Mouse (Mus musculus) kidney, adult 18-20 months (tissue): ENCODE data around the gene Spns2.
"Not testable (repeated sequence)": the region's sequence is repeated elsewhere in the genome, so short reads cannot be mapped to it uniquely, and the experiment has no call there.

ENCODE experiments used
- DNase-seq: peaks from one replicate; pipeline ENCODE4 v3.0.0; 2021

Spns2 gene

DNA sequence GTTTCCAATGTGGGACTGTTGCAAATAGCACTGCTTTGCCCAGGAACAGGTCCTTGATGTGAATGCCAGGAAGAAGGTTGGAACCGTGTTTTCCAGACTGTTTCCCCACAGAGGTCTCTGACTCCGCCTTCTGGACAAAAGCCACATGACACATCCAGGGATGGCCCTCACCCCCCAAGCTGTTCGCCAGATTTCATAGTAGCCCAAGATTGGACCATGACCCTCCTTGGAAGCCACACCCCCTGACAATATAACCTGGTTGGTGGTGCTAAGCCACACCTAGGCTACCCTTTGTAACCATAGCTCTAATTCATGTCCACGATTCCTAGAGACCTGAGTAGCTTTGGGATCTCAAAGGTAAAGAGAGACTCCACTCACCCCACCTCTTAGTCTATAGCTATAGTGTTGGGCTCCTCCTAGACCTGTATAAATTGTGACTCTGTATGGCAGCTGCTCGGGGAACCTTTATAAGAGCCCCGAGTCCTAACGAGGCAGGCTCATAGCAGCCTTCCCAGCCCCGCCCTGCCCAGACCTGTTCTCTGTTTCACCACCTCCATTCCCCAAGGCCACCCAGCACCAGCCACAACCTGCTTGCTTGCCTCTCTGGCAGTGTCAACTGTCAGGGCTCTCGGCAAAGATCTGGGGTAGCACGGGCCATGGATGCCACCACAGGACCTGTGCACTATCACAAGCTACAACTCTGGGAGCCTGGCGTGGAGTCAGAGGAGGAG is 54.6 kb downstream of the Spns2 start, which contains the start of gene Ggt6:
Gene Ggt6, plus strand, starts transcription at position 564 of the 731 bp plus-strand sequence.
- peak; percentile 80 for DNase-seq

DNA sequence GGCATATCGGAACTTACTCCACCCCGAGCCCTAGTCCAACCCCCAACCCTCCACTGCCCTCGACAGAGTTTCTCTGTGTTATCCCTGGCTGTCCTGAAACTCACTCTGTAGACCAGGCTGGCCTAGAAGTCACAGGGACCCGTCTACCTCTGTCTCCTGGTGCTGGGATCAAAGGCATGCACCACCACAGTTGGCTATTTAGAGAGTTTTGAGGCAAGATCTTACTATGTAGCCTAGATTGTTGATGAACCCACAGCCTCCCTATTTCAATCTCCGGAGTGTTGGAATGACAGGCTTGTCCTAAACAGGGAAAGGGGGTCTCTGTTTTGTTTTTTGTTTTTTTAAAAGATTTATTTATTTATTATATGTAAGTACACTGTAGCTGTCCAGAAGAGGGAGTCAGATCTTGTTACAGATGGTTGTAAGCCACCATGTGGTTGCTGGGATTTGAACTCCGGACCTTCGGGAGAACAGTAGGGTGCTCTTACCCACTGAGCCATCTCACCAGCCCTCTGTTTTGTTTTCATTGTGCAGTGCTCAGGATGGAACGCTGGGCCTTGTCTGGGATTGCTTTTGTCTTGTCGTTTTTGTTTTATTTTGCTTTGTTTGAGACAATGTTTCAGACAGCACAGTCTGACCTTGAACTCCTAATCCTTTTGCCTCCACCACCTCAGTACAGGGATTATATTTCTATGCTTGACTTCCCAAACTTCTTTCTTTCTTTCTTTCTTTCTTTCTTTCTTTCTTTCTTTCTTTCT is 59.2 kb downstream of the Spns2 start:
- not testable (repeated sequence) for DNase-seq

DNA sequence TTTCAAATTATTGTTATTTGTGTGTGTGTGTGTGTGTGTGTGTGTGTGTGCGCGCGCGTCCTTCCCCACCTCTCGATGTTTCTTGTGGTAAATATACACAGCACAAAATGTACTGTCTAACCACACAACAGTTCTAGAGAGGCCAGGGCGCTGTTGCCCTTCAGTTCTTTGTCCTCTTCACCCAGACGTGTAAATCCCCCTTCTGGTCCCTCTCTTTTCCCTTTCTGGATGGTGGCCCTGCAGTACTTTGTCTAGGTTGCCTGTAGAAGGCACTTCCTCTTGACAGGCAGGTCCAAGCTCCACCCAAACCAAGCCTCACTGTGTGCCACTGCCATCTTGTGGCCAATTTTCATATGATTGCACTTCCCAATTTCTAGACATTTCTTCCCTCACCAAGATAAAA is 60.4 kb downstream of the Spns2 start:
- DNase-seq = peak; percentile 83

DNA sequence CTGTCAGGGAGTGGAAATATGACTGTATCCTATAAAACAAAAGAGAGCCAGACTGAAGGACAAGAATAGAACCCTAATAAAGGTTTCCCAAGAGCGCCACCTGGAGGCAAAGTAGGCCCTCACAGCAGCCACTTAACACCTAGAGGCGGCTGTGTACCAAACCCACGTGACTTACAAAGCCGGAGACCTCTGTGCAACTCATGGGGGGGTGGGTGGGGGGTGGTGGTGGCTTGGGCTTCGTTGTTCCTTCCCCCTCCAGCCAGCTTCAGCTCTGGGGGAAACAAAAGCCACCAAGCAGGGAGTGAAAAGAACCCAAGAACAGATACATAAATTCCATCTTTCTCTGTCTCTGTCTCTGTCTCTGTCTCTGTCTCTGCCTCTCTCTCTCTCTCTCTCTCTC is 61.0 kb downstream of the Spns2 start:
- DNase-seq = peak; percentile 89

DNA sequence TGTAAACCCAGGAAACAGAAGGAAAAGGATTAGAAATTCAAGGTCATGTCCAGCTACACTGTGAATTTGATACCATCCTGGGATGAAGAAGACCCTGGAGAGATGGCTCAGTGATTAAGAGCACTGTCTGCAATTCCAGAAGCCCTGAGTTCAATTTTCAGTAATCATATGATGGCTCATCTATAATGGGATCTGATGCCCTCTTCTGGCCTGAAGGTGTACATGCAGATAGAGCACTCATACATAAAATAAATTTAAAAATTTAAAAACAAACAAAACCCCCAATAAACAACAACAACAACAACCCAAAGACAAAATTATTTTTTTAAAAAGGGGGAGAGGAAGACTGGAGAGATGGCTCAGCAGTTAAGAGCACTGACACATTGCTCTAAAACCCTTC is 62.8 kb downstream of the Spns2 start:
- DNase-seq = no peak

DNA sequence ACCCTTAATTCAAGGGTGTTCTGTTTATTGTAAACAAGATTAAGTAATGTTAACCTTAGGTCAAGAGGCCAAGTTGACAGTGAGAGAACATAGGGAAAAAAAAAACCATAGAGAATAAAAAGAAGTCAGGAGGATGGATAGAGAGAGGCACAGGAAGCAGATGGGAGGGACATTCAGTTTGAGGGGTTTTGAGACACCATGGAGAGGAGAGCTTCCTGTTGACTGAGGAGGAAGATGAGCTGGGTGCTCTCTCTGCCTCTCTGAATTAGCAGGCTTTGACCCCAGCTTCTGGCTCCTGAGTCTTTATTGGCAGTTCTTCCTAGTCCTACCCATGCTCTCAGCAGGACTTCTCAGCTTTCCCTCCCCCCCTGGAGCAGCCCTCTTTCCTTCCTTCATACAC is 64.5 kb downstream of the Spns2 start:
- DNase-seq = no peak

DNA sequence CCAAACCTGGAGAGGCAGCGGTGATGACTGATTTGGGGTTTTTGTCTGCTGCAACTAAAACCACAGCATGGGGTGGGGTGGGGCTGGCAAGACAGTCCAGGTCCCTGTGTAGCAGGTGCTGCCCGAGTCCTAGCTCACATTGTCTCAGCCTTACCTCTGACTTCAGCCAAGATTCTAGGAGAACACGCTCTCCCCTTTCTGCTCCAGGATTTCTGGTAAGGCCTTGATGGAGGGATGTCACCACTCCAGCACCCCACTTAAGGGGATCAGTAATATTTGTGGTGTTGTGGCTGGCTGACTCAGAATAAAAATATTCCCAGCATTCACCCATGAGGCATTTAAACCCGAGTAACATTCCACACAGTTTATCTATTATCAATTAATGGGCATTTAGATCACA is 66.0 kb downstream of the Spns2 start:
- no peak for DNase-seq

DNA sequence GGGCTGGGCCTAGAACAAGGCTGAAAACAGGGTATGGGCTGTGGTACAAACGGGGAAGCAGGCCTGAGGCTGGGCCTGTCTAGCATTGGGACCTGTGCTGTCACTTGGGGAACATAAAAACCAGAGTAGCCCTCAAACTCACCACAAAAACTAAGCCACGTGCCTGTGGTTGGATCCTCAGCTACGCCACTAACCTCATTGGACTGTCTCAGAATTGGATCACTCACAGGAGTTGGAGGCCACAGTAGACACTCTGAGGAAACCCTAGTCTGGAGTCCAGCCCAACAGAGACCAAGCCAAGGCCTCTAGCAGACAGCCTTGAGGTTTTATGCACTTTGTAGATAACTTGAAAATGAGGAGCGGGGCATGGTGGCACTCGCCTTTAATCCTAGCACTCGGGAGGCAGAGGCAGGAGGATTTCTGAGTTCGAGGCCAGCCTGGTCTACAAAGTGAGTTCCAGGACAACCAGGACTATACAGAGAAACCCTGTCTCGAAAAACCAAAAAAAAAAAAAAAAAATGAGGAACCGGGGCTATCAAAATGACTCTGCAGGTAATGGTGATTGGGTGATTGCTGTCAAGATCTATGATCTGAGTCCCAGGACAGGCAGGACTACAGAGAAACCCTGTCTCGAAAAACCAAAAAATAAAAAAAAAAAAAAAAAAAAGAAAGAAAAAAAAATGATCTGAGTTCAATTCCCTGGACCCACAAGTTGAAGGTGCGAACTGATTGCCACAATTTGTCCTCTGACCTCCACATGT is 68.0 kb downstream of the Spns2 start:
- no peak for DNase-seq

DNA sequence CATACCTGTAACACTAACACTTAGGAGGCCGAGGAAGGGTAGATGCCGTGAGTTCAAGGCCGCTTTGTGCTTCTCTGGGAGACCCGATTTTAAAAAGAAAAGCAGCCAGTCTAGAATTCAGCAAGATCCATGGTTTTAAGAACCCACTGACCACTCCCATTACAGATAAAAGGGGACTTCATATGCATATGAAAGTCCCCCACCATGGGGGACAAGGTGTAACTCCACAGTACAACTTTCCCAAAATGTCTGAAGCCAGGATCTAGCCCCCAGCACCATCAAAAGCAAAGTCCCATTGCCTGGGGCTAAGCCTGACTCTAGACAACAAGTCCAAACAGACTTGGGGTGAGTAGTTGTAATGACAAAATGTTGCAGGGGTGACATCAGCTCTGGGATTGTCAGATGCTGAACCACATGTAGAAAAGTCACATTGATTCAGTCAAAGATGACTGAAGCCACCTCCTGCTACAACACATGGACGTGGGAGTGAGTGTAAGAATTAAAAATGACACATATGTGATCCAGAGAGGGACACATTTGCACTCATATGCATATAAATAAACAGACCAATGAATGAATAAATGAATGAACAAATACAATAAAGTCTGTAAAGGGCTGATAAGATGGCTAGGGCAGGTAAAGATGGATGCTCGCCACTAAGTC is 69.1 kb downstream of the Spns2 start:
- no peak for DNase-seq

DNA sequence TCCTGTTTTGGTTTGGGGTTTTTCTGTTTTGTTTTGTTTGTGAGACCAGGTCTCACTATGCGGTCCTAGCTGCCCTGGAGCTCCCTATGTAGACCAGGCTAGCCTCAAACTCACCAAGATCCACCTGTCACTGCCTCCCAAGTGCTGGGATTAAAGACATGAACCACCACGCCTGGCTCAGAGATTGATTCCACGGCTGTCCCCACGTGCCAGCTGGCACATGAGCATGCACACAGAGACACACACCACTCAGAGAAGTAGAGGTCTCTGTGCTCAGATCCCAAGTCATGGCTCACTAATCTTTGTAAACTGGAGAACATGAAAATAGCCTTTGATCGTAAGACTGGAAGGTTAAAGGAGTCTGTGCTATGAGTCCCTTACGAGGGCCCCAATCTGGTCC is 70.7 kb downstream of the Spns2 start:
- no peak for DNase-seq

DNA sequence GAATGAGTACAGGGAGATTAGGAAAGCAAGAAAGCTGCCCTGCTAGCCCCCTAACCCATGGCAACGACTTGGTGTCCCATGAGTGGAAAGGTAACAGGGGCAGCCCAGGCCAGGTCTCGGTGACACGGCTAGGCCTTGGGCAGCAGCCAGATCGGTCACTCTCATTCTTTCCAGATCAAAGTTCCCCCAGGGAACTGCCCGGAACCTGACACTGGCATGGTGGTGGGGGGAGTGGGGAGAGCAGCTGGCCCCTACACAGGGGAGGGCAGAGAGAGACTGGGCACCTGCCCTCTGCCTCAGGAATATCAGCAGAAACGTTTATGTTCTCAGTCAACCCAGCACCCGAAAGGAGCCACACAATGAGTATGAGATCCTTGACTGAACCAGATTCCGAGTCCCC is 71.5 kb downstream of the Spns2 start:
- peak; percentile 63 for DNase-seq

DNA sequence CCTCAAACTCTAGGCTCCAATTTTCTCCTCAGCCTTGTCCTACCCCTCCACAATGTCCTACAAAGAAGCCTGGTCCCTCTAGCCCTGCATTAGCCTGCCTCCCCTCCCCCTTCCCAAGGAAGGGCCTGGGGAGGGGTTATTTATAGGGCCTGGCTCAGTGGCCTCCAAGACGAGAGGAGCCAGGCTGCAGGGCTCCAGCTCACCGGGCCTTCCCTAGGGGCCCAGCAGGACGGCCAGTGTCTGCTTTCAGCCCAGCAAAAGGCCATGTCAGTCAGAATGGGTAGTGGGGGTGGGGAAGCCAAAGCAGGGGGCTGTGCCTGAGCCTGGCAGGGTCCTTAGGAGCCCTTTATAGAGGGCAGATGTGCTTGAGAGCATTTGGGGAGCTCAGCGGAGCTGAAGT is 72.3 kb downstream of the Spns2 start:
- no peak for DNase-seq

DNA sequence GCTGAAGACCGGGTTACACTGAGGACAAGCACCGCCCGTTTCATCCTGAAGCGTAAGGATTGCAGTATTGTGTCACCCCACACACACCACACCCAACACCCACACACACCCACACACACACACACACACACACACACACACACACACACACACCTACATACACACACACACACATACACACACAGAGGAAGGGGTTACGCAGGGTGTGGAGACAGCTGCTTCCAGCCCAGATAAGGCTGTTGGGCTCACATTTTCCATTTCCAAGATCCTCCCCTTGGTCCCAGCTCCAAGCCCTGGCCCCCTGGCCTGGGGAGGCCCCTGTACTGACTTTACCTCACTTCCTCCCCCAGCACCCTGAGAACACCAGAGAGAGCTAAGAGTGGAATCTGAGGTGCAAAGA is 73.0 kb downstream of the Spns2 start:
- DNase-seq = no peak

DNA sequence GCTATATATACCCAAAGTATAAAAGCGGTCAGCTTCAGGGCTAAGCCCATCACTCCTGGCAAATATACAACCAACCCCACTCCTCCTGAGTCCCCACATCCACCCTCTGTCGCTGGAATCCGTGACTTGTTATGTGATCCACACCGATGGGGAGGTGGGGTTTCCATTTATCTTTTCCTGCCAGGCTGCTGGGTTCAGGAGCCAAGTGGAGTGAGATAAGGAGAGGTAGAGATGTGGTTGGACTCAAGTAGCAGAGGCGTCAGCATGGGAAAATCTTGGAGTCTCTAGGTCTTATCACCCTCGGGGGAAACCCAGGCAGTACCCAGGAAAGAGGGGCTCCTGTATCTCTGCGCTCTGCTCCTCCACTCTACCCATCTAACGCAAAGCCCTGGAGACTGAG is 74.5 kb downstream of the Spns2 start:
- no peak for DNase-seq

DNA sequence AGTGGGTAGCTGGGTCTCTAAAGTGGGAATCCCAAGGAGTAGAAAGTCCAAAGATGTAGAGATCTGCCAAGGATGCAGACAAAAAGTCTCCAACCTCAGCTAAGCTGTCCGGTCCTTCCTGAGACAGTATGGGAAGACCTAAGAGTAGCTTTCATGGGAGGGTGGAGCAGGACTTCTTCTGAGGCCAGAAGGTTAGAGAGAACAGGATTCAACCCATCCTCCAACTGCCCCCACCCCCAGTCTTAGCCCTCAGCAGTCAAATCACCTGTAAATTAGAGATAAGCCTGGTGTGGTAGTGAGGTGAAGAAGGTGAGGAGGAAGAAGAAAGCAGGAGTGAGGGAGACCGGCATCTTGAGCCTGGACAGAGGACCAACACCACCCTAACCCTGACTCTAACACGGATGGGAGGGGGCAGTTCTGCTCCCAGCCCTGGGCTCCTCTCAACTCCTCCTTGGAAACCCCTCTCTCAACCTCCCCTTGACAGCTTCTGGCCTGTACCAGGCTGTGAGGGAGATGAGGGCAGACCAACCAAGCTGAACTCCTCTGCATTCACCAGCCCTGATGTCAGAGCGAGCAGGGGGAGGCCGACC is 76.0 kb downstream of the Spns2 start:
- no peak for DNase-seq

DNA sequence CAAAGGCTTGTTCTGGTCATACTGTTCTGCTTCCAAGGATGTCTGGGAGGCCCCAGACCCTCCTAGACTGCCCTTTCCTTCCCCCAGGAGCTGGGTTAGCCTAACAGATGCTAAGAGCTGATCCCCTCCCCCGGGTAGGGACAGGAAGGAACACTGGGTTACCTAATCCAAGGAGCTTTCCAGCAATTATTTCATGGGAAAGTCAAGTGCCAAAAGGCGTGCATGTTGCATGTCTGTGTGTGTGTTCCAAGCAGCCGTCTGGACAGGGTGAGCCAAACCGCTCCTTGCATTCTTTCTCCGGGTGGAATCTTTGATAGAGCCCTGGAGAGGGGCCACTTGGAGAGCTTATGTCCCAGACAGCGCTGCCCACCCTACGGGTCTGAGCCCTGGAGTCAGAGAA is 76.7 kb downstream of the Spns2 start:
- DNase-seq = no peak

DNA sequence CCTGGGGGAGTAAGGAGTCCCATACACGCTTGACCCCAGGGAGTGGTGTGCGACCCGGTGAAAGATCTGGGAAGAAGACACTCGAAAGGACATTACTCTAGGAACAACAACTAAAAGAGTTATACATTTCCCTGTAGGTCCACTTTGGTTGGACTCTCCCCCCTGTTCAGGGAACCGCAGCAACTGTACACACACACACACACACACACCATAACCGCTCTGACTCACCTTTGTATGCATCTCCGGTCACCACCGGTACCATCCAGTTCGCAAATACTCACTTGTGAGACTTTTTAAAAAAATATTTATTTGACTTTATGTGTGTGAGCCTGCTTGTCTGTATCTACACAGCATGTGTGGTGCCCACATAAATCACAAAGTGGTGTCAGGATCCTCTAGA is 77.8 kb downstream of the Spns2 start:
- DNase-seq = no peak

DNA sequence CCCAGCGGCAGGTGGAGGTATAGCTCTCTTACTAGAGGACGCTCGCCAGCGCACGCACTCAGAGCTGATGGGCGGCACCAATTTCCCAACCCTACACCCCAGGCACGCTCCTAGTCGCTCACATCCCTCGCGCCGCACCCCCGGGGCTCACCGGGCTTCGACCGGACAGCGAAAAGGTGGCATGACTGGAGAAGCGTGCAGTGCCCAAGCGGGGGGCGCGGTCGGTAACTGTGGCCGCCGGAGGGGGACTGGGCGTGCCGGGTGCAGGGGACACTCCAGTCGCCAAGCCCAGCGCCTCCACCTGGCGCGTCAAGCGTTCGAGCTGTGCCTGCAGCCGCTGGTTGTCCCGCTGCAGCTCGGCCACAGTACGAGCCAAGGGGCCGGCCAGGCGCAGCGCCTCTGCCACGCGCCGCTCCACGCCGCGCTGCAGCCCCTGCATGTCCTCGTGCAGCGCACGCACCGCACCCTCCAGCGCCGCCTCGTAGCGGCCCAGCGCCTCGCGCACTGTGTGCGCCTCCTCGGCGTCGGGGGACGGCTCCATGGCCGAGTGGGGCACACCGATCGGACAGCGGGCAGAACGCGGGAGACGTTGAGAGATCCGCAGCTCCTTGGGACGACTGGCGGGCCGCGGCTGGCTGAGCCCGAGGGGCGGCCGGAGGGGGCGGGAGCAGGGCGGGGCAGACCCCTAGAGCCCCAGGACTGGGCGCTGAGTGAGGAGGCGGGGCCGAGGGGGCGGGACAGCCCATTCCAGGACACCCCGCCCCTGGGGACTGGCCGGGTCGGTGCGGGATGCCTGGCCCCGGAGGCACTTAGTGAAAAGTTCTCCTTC is 78.4 kb downstream of the Spns2 start, which contains the start of gene Smtnl2:
Gene Smtnl2, minus strand, starts transcription at position 621 of the 829 bp plus-strand sequence.
- peak; percentile 92 for DNase-seq

DNA sequence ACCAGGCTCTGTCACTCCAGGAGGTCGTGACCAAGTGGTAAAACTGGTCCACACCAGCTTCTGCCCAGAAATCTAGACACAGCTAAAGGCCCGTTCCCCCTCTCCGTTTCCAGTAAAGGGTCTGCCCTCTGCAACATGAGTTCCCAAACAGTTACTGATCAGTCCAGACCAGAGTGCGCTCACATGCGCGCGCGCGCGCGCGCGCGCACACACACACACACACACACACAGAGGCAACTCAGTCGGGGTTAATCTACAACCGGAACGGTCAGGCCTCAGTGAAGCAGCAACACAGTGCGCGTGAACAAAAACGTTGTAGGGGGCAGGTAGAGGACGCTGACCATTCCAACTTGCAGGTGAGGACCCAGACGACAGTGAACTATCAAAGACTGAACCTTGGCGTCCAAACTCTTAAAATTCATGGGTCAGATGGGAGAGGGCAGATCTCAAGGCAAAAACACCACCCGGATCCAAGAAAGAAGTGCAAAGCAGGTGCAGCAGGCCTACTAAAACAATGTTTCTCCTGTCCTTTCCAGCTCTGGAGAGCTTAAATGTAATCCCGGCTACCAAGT is 79.1 kb downstream of the Spns2 start:
- DNase-seq = peak; percentile 85

DNA sequence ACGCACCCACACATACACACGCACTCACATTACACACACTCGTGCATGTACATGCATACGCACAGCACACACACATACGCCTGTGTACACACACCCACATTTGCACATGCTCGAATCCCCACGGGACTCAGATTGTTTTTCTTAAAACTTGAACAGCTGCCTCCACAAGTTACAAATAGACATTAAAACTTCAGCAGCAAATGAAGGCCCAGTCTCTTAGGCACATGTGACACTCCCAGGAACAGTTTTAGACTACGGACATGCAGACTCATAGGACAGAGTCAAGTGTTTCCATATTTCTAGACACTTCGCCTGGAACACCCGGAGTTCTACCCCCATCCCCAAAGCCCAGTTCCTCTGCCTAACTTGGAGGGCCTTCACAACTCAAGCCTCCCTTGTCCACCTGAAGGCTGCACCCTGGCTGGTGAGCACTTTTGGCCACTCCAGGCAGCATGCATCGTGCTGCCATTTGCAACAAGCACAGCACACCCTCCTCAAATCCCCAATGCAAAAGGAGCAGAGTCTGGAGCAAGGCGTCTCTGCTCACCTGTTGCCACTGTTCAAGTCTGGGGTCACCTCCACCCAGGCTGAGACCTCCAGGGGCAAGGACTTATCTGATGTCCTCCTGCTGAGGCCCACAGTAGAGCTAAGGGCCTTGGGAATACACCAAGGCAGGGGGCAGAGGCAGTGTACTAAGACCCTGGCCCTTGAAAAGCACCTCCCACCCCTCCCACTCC is 79.9 kb downstream of the Spns2 start:
- peak; percentile 38 for DNase-seq
